Mouse (Mus musculus) kidney, embryonic 14.5 days (tissue): ENCODE data around the gene Akap17b. TPM values are rescaled to one million over a fixed set of nuclear protein-coding genes. Genes with fewer than 3 reads are reported as not detected.

ENCODE experiments used
- ATAC-seq: fragments of 200-750 bp; cut with Nextera tagmentation; 2 replicates; pipeline ENCODE4 v1.8.0; 2017; ENCODE audit warnings: moderate number of reproducible peaks, mild to moderate bottlenecking, moderate TSS enrichment, moderate library complexity; ENCODE audit not compliant: low FRiP score, low TSS enrichment
- H3K27ac ChIP-seq: fragments of 300-500 bp; sonication (generic); 2 replicates; pipeline ENCODE4 v1.5.1; 2014; ENCODE audit warnings: low read depth, mild to moderate bottlenecking, low read length, moderate library complexity, mixed read lengths
- H3K27me3 ChIP-seq: fragments of 300-500 bp; sonication (generic); 2 replicates; pipeline ENCODE4 v1.6.1; 2014; ENCODE audit warnings: mild to moderate bottlenecking, low read length; ENCODE audit not compliant: control insufficient read depth, insufficient read depth
- H3K36me3 ChIP-seq: fragments of 300-500 bp; sonication (generic); 2 replicates; pipeline ENCODE4 v1.6.1; 2014; ENCODE audit warnings: low read length, mixed read lengths; ENCODE audit not compliant: control insufficient read depth, insufficient read depth
- H3K4me1 ChIP-seq: fragments of 300-500 bp; sonication (generic); 2 replicates; pipeline ENCODE4 v1.6.1; 2014; ENCODE audit warnings: low read length, mixed read lengths; ENCODE audit not compliant: control insufficient read depth, insufficient read depth
- H3K4me2 ChIP-seq: fragments of 300-500 bp; sonication (generic); replicated peaks from 2 replicates; pipeline ENCODE4 v1.6.1; 2014; ENCODE audit warnings: low read depth, mild to moderate bottlenecking, low read length
- H3K4me3 ChIP-seq: fragments of 300-500 bp; sonication (generic); 2 replicates; pipeline ENCODE4 v1.5.1; 2014; ENCODE audit warnings: mild to moderate bottlenecking, low read length
- H3K9ac ChIP-seq: fragments of 300-500 bp; sonication (generic); 2 replicates; pipeline ENCODE4 v1.6.1; 2014; ENCODE audit warnings: low read depth, mild to moderate bottlenecking, low read length, moderate library complexity
- H3K9me3 ChIP-seq: fragments of 300-500 bp; sonication (generic); 2 replicates; pipeline ENCODE4 v1.6.1; 2016; ENCODE audit warnings: low read length; ENCODE audit not compliant: control insufficient read depth
- WGBS: fragments of 180-500 bp; shearing (Covaris S2); extraction: QIAGEN DNeasy Blood & Tissue Kit; methylation state at CpG from one replicate; pipeline ENCODE4 v1.1.7; 2014; 5-methylcytosine and 5-hydroxymethylcytosine counted together
- polyA plus RNA-seq: library from polyadenylated mRNA; unstranded; fragments of >200 nt; fragmentation: Nextera tagmentation; extraction: Ambion mirVana; gene quantifications from 2 replicates; pipeline ENCODE4 v1.2.1, GENCODE M21; 2014

Akap17b gene
- polyA plus RNA-seq, 1 experiment from 2014 or later: 4.0 TPM

- ATAC-seq: no peak
- no peak overlapping the region for H3K9ac ChIP-seq
- 77% methylated on average over 4 of the region's 4 CpGs for WGBS
- H3K36me3 ChIP-seq: no peaks in the 10 kb centered on the region
- H3K27ac ChIP-seq: no peak overlapping the region
- H3K4me3 ChIP-seq: no peak overlapping the region
- H3K9me3 ChIP-seq: no peaks in the 10 kb centered on the region
- H3K4me1 ChIP-seq: no peaks in the 10 kb centered on the region
- no peaks in the 10 kb centered on the region for H3K27me3 ChIP-seq
- no peak overlapping the region for H3K4me2 ChIP-seq
Observed at GRCm38 (mm10) chrX:36591539-36591938, 53.7 kb downstream of the Akap17b start.

- WGBS: 73% methylated on average over 1 of the region's 1 CpGs
Observed at GRCm38 (mm10) chrX:36591120-36591519, 54.1 kb downstream of the Akap17b start.

GRCm38 (mm10) chrX:36590266-36590665 is 54.9 kb downstream of the Akap17b start:
- no peaks in the 10 kb centered on the region for H3K9me3 ChIP-seq
- H3K4me1 ChIP-seq: no peaks in the 10 kb centered on the region
- no peak overlapping the region for H3K9ac ChIP-seq
- H3K27ac ChIP-seq: no peak overlapping the region
- H3K27me3 ChIP-seq: no peaks in the 10 kb centered on the region
- no peak for ATAC-seq
- H3K4me2 ChIP-seq: no peak overlapping the region
- WGBS: 77% methylated on average over 7 of the region's 7 CpGs
- no peaks in the 10 kb centered on the region for H3K36me3 ChIP-seq
- H3K4me3 ChIP-seq: no peak overlapping the region

More at GRCm38 (mm10) chrX:36591120-36591519, 54.1 kb downstream of the Akap17b start:
- no peak overlapping the region for H3K9ac ChIP-seq
- ATAC-seq: no peak
- H3K27me3 ChIP-seq: no peaks in the 10 kb centered on the region
- H3K36me3 ChIP-seq: no peaks in the 10 kb centered on the region
- H3K27ac ChIP-seq: no peak overlapping the region
- H3K4me3 ChIP-seq: no peak overlapping the region
- H3K4me1 ChIP-seq: no peaks in the 10 kb centered on the region
- H3K9me3 ChIP-seq: no peaks in the 10 kb centered on the region
- H3K4me2 ChIP-seq: no peak overlapping the region

DNA sequence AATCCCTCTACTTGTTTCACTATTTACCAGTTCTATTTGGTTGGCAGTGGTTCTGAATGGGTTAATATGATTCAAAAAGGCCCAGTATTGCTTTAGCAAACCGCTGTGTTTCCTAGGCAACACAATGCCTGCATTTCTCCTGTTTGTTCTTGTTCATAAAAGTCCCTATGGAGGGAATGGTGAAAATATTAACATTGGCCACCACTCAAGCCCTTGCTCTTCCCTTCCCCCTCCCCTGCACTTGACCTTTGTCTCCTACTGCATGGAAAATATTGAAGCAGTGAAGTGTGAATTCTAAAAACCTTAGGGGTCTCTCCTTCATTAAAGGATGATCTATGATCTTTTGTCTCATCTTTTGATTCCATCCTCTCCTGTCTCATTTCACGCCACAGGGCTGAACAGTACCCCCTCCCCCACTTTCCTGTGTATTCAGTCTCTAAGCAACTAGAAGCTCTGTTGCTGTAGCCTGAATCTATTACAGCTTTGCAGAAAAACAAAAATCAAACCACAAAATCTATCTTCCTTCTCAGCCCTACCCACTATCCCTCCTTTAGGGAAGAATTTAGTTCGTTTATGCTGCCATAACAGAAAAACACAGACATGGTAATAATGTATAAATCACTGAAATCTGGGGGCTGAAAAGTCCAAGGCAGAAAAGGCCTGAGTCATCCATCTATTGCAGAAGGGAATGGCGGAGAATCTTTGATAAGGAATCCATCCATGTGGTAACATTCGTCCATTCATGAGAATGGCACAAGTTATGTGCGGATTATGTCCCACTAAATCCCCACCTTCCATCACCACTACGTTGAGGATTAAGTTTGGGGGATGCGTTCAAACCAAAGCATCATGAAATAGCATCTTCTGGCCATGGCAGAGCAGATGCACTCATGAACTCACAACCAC is 57.6 kb downstream of the Akap17b start:
- H3K27me3 ChIP-seq: no peaks in the 10 kb centered on the region

DNA sequence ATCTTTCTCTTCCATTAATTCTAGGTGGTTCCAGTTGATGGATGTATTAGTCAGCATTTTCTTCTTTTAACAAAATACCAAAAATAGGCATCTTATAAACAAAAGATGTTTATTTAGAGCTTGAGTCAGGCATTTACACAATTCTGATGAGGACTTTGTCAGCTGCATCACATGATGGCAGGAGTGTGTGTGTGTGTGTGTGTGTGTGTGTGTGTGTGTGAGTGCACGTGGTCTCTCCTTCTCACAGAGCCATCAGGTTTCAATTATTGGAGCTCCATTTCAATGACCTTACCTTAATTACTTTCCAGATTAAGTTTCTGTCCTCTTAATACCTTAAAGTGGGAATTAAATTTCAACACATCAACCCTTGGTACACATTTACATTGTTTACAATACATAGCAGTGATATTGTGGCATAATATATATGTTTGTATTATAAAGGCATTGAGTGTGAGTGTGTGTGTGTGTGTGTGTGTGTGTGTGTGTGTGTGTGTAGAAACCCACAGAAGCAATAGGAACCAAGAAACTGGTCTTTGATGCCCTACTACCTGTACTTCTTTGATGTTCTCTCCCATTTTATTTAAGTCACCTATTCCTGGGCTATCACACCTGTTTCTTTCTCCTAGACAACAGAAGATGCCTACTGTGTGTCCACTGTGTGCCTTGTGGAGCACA is 58.4 kb downstream of the Akap17b start:
- Histone ChIP-seq H3K9me3 (no peaks in the 10 kb centered on the region), H3K9ac (no peak overlapping the region), H3K27me3 (no peaks in the 10 kb centered on the region), H3K36me3 (no peaks in the 10 kb centered on the region), H3K27ac (no peak overlapping the region), H3K4me1 (no peaks in the 10 kb centered on the region), H3K4me3 (no peak overlapping the region), H3K4me2 (no peak overlapping the region)
- 63% methylated on average over 1 of the region's 1 CpGs for WGBS
- no peak for ATAC-seq

More for the DNA sequence above, 57.6 kb downstream of the Akap17b start:
- Histone ChIP-seq H3K4me1 (no peaks in the 10 kb centered on the region), H3K4me2 (no peak overlapping the region), H3K9me3 (no peaks in the 10 kb centered on the region), H3K9ac (no peak overlapping the region), H3K27ac (no peak overlapping the region), H3K36me3 (no peaks in the 10 kb centered on the region), H3K4me3 (no peak overlapping the region)
- ATAC-seq: no peak
- 69% methylated on average over 8 of the region's 8 CpGs for WGBS

DNA sequence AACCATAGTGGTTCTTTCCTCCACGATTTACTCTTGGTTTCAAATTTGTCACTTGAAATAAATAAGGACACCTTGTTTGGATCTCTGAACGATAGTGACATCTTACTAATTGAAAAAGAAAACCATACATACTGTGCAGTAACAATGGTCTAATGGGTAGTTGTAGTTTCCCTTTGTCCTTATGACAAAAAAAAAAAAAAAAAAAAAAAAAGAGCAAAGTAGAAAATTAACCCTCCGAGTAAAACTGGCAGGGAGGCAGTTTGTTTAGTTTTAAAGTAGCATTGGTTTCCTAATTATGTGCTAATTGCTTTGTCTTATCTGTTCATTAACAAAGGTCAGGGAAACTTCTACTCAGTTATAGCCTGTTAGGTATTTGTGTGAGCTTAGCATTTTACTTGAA is 83.1 kb downstream of the Akap17b start:
- 45% methylated on average over 3 of the region's 3 CpGs for WGBS
- Histone ChIP-seq H3K27me3 (no peaks in the 10 kb centered on the region), H3K9ac (no peak overlapping the region), H3K27ac (no peak overlapping the region), H3K9me3 (no peaks in the 10 kb centered on the region), H3K4me1 (no peaks in the 10 kb centered on the region), H3K4me2 (no peak overlapping the region), H3K4me3 (no peak overlapping the region), H3K36me3 (no peaks in the 10 kb centered on the region)
- no peak for ATAC-seq

- no peak overlapping the region for H3K4me2 ChIP-seq
- H3K36me3 ChIP-seq: no peaks in the 10 kb centered on the region
- 20% methylated on average over 7 of the region's 7 CpGs for WGBS
Observed at GRCm38 (mm10) chrX:36561650-36562049, 83.5 kb downstream of the Akap17b start.

DNA sequence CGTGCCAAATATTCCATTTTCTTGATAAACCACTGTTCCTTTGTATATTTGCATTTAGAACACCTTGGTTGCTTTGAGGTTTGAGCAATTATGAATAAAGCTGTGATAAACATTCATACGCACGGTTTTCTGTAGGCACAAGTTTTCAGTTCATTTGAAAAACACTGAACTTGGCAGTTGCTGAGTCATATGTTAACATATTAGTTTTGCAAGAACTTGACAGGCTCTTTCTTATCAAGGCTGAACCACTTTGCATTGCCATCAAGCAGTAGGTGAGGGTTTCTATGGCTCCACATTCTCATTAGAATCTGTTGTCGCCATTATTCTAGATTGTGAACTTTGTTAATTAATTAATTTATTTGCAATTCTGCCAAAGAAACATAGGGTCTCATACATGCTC is 85.0 kb downstream of the Akap17b start:
- H3K36me3 ChIP-seq: no peaks in the 10 kb centered on the region
- no peak overlapping the region for H3K4me2 ChIP-seq
- H3K4me3 ChIP-seq: no peak overlapping the region
- no peaks in the 10 kb centered on the region for H3K4me1 ChIP-seq
- no peaks in the 10 kb centered on the region for H3K27me3 ChIP-seq
- no peaks in the 10 kb centered on the region for H3K9me3 ChIP-seq
- ATAC-seq: no peak
- WGBS: 82% methylated on average over 4 of the region's 4 CpGs
- no peak overlapping the region for H3K9ac ChIP-seq
- H3K27ac ChIP-seq: no peak overlapping the region

More at GRCm38 (mm10) chrX:36561650-36562049, 83.5 kb downstream of the Akap17b start:
- H3K9me3 ChIP-seq: no peaks in the 10 kb centered on the region
- H3K4me1 ChIP-seq: no peaks in the 10 kb centered on the region
- no peak overlapping the region for H3K27ac ChIP-seq
- H3K9ac ChIP-seq: no peak overlapping the region
- H3K4me3 ChIP-seq: no peak overlapping the region
- ATAC-seq: no peak
- H3K27me3 ChIP-seq: no peaks in the 10 kb centered on the region
